Mouse (Mus musculus): ENCODE measurements around the gene Opn1sw.

DNA sequence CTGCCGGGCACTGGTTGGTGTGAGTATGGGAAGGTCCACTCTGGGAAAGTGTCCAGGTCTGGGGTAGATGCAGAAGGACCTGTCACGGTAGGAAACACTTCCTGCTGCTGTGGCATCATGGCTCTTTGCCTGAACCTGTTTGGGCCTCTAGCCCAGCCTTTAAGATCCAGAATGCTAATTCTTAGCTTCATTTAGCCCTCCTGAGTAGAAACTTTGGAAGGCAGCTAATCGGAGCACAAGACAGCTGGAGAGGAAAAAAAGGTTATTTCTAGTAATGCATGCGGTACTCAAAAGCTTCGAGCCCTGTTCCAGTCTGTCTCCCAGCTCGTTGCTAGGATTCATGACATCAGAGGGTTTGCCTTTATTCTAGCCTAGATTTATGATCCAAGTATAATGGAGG is 18.1 kb upstream of the Opn1sw start:
- no peak for TF ChIP-seq CTCF (IDR thresholded peaks at IDR 0.05; ENCODE audit: extremely low read depth, insufficient read length, insufficient replicate concordance, low read depth, low read length)
- no peak for TF ChIP-seq POLR2A (IDR thresholded peaks at IDR 0.05; ENCODE audit: low read depth, low read length)
